Comparison of ENCODE assay signal across 7 mouse cellular contexts in genomic region chr7:30183879-30184289, GRCm38 (mm10). TPM values are rescaled to one million over a fixed set of nuclear protein-coding genes. Genes with fewer than 3 reads are reported as not detected.
A peak's percentile ranks its signal among the peaks of the same experiment; 100 is the strongest.
DNase-seq lines count a peak whose midpoint lies in the region; ATAC-seq and TF ChIP-seq lines count a peak whose summit lies in the region.

TSS of gene Cox7a1 (plus strand) at chr7:30184144.

- WGBS in limb, embryonic 10.5 days, result 1% methylated on average over 11 of the region's 11 CpGs
- WGBS in midbrain, embryonic 11.5 days, result 1% methylated on average over 11 of the region's 11 CpGs
- WGBS in small intestine, adult 2 months, result 1% methylated on average over 11 of the region's 11 CpGs

- DNase-seq in cerebellum, postnatal 10 days, result peak; percentile 80 to 82
- peak; percentile 91 for DNase-seq in gastrocnemius, postnatal 25 days
- DNase-seq in limb, embryonic 10.5 days (ENCODE audit: low spot score), result peak; percentile 55
- DNase-seq in midbrain, embryonic 11.5 days (ENCODE audit: low spot score, missing footprints), result peak; percentile 95

- peak; percentile 63; the same call in 1 of the 2 replicates for TF ChIP-seq POLR2A in small intestine, adult 2 months (IDR thresholded peaks at IDR 0.05; ENCODE audit: low read depth, low read length)

- peaks cover 10% of the 10 kb centered on the region for H3K4me1 ChIP-seq in limb, embryonic 10.5 days
- H3K4me1 ChIP-seq in midbrain, embryonic 11.5 days (ENCODE audit: control insufficient read depth, insufficient read depth, low read length), result peaks cover 6% of the 10 kb centered on the region
- H3K4me1 ChIP-seq in small intestine, adult 2 months (ENCODE audit: control insufficient read depth, insufficient read depth, insufficient read length, low read length), result peaks cover 31% of the 10 kb centered on the region

- H3K27ac ChIP-seq in limb, embryonic 10.5 days, result no peak within 1 kb of the TSS
- no peak within 1 kb of the TSS for H3K27ac ChIP-seq in midbrain, embryonic 11.5 days (ENCODE audit: low read depth, low read length)
- H3K27ac ChIP-seq in small intestine, adult 2 months (ENCODE audit: insufficient read depth, low read depth, low read length), result peak within 1 kb of the TSS; percentile 72

- H3K36me3 ChIP-seq in limb, embryonic 10.5 days, result peaks cover 49% of the 10 kb centered on the region
- H3K36me3 ChIP-seq in midbrain, embryonic 11.5 days (ENCODE audit: control insufficient read depth, insufficient read depth, low read length), result peaks cover 14% of the 10 kb centered on the region
- peaks cover 29% of the 10 kb centered on the region for H3K36me3 ChIP-seq in small intestine, adult 2 months (ENCODE audit: control insufficient read depth, insufficient read depth, low read length)

- no peaks in the 10 kb centered on the region for H3K27me3 ChIP-seq in limb, embryonic 10.5 days (ENCODE audit: low read depth, poor library complexity, severe bottlenecking)
- no peaks in the 10 kb centered on the region for H3K27me3 ChIP-seq in midbrain, embryonic 11.5 days (ENCODE audit: control insufficient read depth, insufficient read depth, low read length)
- H3K27me3 ChIP-seq in small intestine, adult 2 months (ENCODE audit: control insufficient read depth, insufficient read depth, low read length), result no peaks in the 10 kb centered on the region

- peak within 1 kb of the TSS; percentile 35; the same call in 1 of the 2 replicates for H3K4me3 ChIP-seq in limb, embryonic 10.5 days
- H3K4me3 ChIP-seq in midbrain, embryonic 11.5 days (ENCODE audit: low read depth, low read length), result peak within 1 kb of the TSS; percentile 18; the same call in 1 of the 2 replicates
- peak within 1 kb of the TSS; percentile 60 for H3K4me3 ChIP-seq in small intestine, adult 2 months (ENCODE audit: low read depth, low read length)

- no peaks in the 10 kb centered on the region for H3K9me3 ChIP-seq in limb, embryonic 10.5 days (replicated peaks)
- no peaks in the 10 kb centered on the region for H3K9me3 ChIP-seq in midbrain, embryonic 11.5 days (ENCODE audit: control insufficient read depth, low read length)

- peak within 1 kb of the TSS; percentile 1; the same call in 1 of the 2 replicates for H3K9ac ChIP-seq in midbrain, embryonic 11.5 days (ENCODE audit: low read length)

- no peak for TF ChIP-seq CTCF in small intestine, adult 2 months (IDR thresholded peaks at IDR 0.05; ENCODE audit: extremely low read depth, insufficient read length, insufficient replicate concordance, low read depth, low read length)

- ATAC-seq in activated CD4-positive, CD25-positive, alpha-beta regulatory T cell, adult 4 months, result peak; percentile 81
- ATAC-seq in inflammation-experienced regulatory T-cells, adult 6 months, result peak; percentile 78
- peak; percentile 70 for ATAC-seq in midbrain, embryonic 11.5 days (ENCODE audit: low FRiP score)

- peak within 1 kb of the TSS; percentile 41 for H3K4me2 ChIP-seq in midbrain, embryonic 11.5 days

RNA-seq across cellular contexts. Expression of gene Cox7a1, which starts in this region (rescaled TPM):
- 1 to 10 TPM in 1 of 2 experiments, not detected in 1; 4.6 TPM for polyA plus RNA-seq in activated CD4-positive, CD25-positive, alpha-beta regulatory T cell, adult 4 months (2017; shearing (Covaris generic))
- total RNA-seq in gastrocnemius, postnatal 25 days (2021), result 1,000 to 10,000 TPM; 1,093 to 1,260 TPM
- 1 to 10 TPM; 2.3 to 3.5 (median 3.3) TPM for polyA plus RNA-seq in inflammation-experienced regulatory T-cells, adult 6 months (2017; shearing (Covaris generic))
- polyA plus RNA-seq in limb, embryonic 10.5 days (2016; fragmentation: Nextera tagmentation; extraction: Ambion mirVana), result 1.4 and 1.8 TPM in 2 replicates
- polyA plus RNA-seq in midbrain, embryonic 11.5 days (2014; fragmentation: Nextera tagmentation; extraction: Ambion mirVana), result 3.5 and 4.1 TPM in 2 replicates
- polyA plus RNA-seq in small intestine, adult 2 months (2012; rRNA removed), result 47.5 and 165 TPM in 2 replicates
